10 mouse cellular contexts compared by ENCODE assay signal in the genomic region with DNA sequence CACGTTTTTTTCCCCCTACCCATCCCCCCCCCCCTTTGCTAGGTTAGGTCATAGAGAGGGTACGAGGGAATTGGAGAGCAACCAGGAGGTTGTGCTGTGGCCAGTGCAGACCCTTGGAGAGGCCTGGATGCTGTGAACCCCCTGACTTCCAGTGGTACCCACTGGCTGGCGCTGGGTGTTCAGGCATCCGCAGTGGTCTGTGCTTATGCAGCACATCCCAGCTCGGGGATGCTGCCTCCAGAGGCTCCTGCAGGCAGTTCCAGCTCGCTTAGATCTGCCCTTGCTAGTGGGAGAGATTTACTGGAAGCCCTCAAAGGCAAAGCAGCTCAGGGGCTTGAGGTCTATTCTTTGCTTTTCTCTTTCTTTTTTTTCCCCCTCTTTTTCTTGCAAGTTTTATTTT. TPM values are rescaled to one million over a fixed set of nuclear protein-coding genes. Genes with fewer than 3 reads are reported as not detected.
A peak's percentile ranks its signal among the peaks of the same experiment; 100 is the strongest.
DNase-seq lines count a peak whose midpoint lies in the region; ATAC-seq and TF ChIP-seq lines count a peak whose summit lies in the region.
"Had no signal": no experiment of that assay in that cellular context is flagged by ENCODE, and none has a peak within 500 bp of the region (broad histone marks: within the 10 kb centered on the region; RNA-seq: fewer than 3 reads in every experiment).

No protein-coding gene starts in this region.

- H3K36me3 ChIP-seq in liver, embryonic 14.5 days (replicated peaks; ENCODE audit: control insufficient read depth, insufficient read depth, low read depth): no peaks in the 10 kb centered on the region
- no peaks in the 10 kb centered on the region for H3K36me3 ChIP-seq in liver, embryonic 12.5 days
- H3K36me3 ChIP-seq in embryonic facial prominence, embryonic 14.5 days (ENCODE audit: control insufficient read depth, insufficient read depth, low read length): no peaks in the 10 kb centered on the region
- no peaks in the 10 kb centered on the region for H3K36me3 ChIP-seq in forebrain, postnatal 0 days (ENCODE audit: insufficient read depth)
- no peaks in the 10 kb centered on the region; the same call in 1 of the 2 replicates for H3K36me3 ChIP-seq in neural tube, embryonic 12.5 days
- H3K36me3 ChIP-seq: liver, embryonic 15.5 days had no signal

- no peaks in the 10 kb centered on the region for H3K9me3 ChIP-seq in liver, embryonic 14.5 days (ENCODE audit: control insufficient read depth, low read length)
- no peaks in the 10 kb centered on the region for H3K9me3 ChIP-seq in liver, embryonic 12.5 days (replicated peaks)
- no peaks in the 10 kb centered on the region for H3K9me3 ChIP-seq in embryonic facial prominence, embryonic 14.5 days (ENCODE audit: control insufficient read depth, low read length)
- H3K9me3 ChIP-seq in forebrain, postnatal 0 days (ENCODE audit: low read length): no peaks in the 10 kb centered on the region
- H3K9me3 ChIP-seq in neural tube, embryonic 12.5 days: no peaks in the 10 kb centered on the region
- H3K9me3 ChIP-seq: liver, embryonic 15.5 days had no signal

- no peak for ATAC-seq in liver, embryonic 14.5 days (ENCODE audit: insufficient read depth)
- no peak for ATAC-seq in liver, embryonic 12.5 days
- ATAC-seq in embryonic facial prominence, embryonic 14.5 days (ENCODE audit: low read depth): peak; percentile 71; the same call in 1 of the 2 replicates
- peak; percentile 92 for ATAC-seq in forebrain, postnatal 0 days
- peak; percentile 72 for ATAC-seq in neural tube, embryonic 12.5 days (ENCODE audit: low FRiP score, low read depth)
- no peak for ATAC-seq in megakaryocyte progenitor cell, adult 5-6 weeks (replicated peaks; ENCODE audit: poor library complexity)

- no peak overlapping the region for H3K4me3 ChIP-seq in liver, embryonic 14.5 days (ENCODE audit: insufficient read depth in 1 of 2, low read depth in 2 of 2, low read length in 2 of 2)
- no peak overlapping the region for H3K4me3 ChIP-seq in liver, embryonic 12.5 days
- H3K4me3 ChIP-seq in embryonic facial prominence, embryonic 14.5 days (ENCODE audit: low read depth, low read length): no peak overlapping the region
- no peak overlapping the region for H3K4me3 ChIP-seq in forebrain, postnatal 0 days (ENCODE audit: low read depth, low read length)
- H3K4me3 ChIP-seq in neural tube, embryonic 12.5 days: no peak overlapping the region
- H3K4me3 ChIP-seq: liver, embryonic 15.5 days had no signal

- no peaks in the 10 kb centered on the region; a peak in 1 of 4 replicates for H3K4me1 ChIP-seq in liver, embryonic 14.5 days (replicated peaks; ENCODE audit: control insufficient read depth in 2 of 2, insufficient read depth in 2 of 2, low read length in 1 of 2)
- no peaks in the 10 kb centered on the region for H3K4me1 ChIP-seq in liver, embryonic 12.5 days
- H3K4me1 ChIP-seq in embryonic facial prominence, embryonic 14.5 days (ENCODE audit: control insufficient read depth, insufficient read depth, low read length): no peaks in the 10 kb centered on the region
- H3K4me1 ChIP-seq in forebrain, postnatal 0 days (ENCODE audit: insufficient read depth): no peaks in the 10 kb centered on the region; the same call in 1 of the 2 replicates
- peaks cover 46% of the 10 kb centered on the region for H3K4me1 ChIP-seq in neural tube, embryonic 12.5 days
- H3K4me1 ChIP-seq: liver, embryonic 15.5 days had no signal

- TF ChIP-seq CTCF in liver, embryonic 14.5 days (IDR thresholded peaks at IDR 0.05; ENCODE audit: low read depth): peak; percentile 10; the same call in 1 of the 2 replicates
- TF ChIP-seq CTCF in forebrain, postnatal 0 days (IDR thresholded peaks at IDR 0.05; ENCODE audit: low read depth): peak; percentile 72

- no peak overlapping the region for H3K9ac ChIP-seq in liver, embryonic 14.5 days (replicated peaks)
- H3K9ac ChIP-seq in liver, embryonic 12.5 days: no peak overlapping the region
- no peak overlapping the region for H3K9ac ChIP-seq in embryonic facial prominence, embryonic 14.5 days (ENCODE audit: low read depth, low read length)
- no peak overlapping the region for H3K9ac ChIP-seq in forebrain, postnatal 0 days
- H3K9ac ChIP-seq in neural tube, embryonic 12.5 days: no peak overlapping the region
- H3K9ac ChIP-seq: liver, embryonic 15.5 days had no signal

- H3K4me2 ChIP-seq in liver, embryonic 14.5 days (ENCODE audit: low read depth): no peak overlapping the region
- no peak overlapping the region for H3K4me2 ChIP-seq in liver, embryonic 12.5 days
- no peak overlapping the region for H3K4me2 ChIP-seq in embryonic facial prominence, embryonic 14.5 days (ENCODE audit: low read depth, low read length)
- no peak overlapping the region for H3K4me2 ChIP-seq in forebrain, postnatal 0 days (ENCODE audit: low read depth)
- no peak overlapping the region for H3K4me2 ChIP-seq in neural tube, embryonic 12.5 days (replicated peaks)
- H3K4me2 ChIP-seq: liver, embryonic 15.5 days had no signal

- TF ChIP-seq EP300 in liver, embryonic 14.5 days (IDR thresholded peaks at IDR 0.05; ENCODE audit: low read depth): no peak

- H3K27me3 ChIP-seq in liver, embryonic 14.5 days (ENCODE audit: control insufficient read depth, insufficient read depth, low read length): no peaks in the 10 kb centered on the region
- no peaks in the 10 kb centered on the region for H3K27me3 ChIP-seq in liver, embryonic 12.5 days (replicated peaks)
- no peaks in the 10 kb centered on the region for H3K27me3 ChIP-seq in embryonic facial prominence, embryonic 14.5 days (replicated peaks; ENCODE audit: control insufficient read depth, insufficient read depth, low read length)
- no peaks in the 10 kb centered on the region for H3K27me3 ChIP-seq in forebrain, postnatal 0 days (ENCODE audit: insufficient read depth, low read length)
- no peaks in the 10 kb centered on the region for H3K27me3 ChIP-seq in neural tube, embryonic 12.5 days (replicated peaks)
- H3K27me3 ChIP-seq: liver, embryonic 15.5 days had no signal

- H3K27ac ChIP-seq in liver, embryonic 14.5 days: no peak overlapping the region
- H3K27ac ChIP-seq in liver, embryonic 12.5 days: no peak overlapping the region
- H3K27ac ChIP-seq in embryonic facial prominence, embryonic 14.5 days (replicated peaks; ENCODE audit: low read depth, low read length): no peak overlapping the region
- peak overlapping the region; percentile 6; the same call in 1 of the 2 replicates for H3K27ac ChIP-seq in forebrain, postnatal 0 days (ENCODE audit: low read depth, low read length)
- H3K27ac ChIP-seq in neural tube, embryonic 12.5 days: no peak overlapping the region
- H3K27ac ChIP-seq: liver, embryonic 15.5 days had no signal

- 42% methylated on average over 5 of the region's 6 CpGs for WGBS in liver, embryonic 14.5 days (ENCODE audit: insufficient replicate concordance)
- WGBS in liver, embryonic 12.5 days (ENCODE audit: insufficient replicate concordance): 56% methylated on average over 6 of the region's 6 CpGs
- WGBS in embryonic facial prominence, embryonic 14.5 days: 39% methylated on average over 6 of the region's 6 CpGs
- 28% methylated on average over 6 of the region's 6 CpGs for WGBS in forebrain, postnatal 0 days
- 27% methylated on average over 6 of the region's 6 CpGs for WGBS in neural tube, embryonic 12.5 days

- no peak for DNase-seq in liver, embryonic 14.5 days (ENCODE audit: low read depth in 3 of 3, low spot score in 3 of 3)
- no peak for DNase-seq in embryonic facial prominence, embryonic 14.5 days (ENCODE audit: low spot score)
- DNase-seq in forebrain, postnatal 0 days: no peak
- DNase-seq in ovary, adult 18-20 months (ENCODE audit: low spot score): no peak
- DNase-seq: kidney, adult 8-10 months; thymus, postnatal 36 days had no signal

RNA-seq across cellular contexts. Expression of a gene that starts 19.3 kb away (rescaled TPM):
- polyA plus RNA-seq in liver, embryonic 14.5 days (2012; rRNA removed): 0.40 and 0.48 TPM in 2 replicates
- polyA plus RNA-seq in liver, embryonic 14.5 days (2014; fragmentation: Nextera tagmentation; extraction: Ambion mirVana): 0.33 and 0.34 TPM in 2 replicates
- polyA plus RNA-seq in liver, embryonic 12.5 days (2016; fragmentation: Nextera tagmentation; extraction: Ambion mirVana): 1.2 and 1.5 TPM in 2 replicates
- polyA plus RNA-seq in embryonic facial prominence, embryonic 14.5 days (2014; fragmentation: Nextera tagmentation; extraction: Ambion mirVana): 9.3 and 12.0 TPM in 2 replicates
- 32.2 and 37.8 TPM in 2 replicates for total RNA-seq in forebrain, postnatal 0 days (2014; rRNA removed)
- 15.6 and 18.0 TPM in 2 replicates for polyA plus RNA-seq in forebrain, postnatal 0 days (2015; fragmentation: Nextera tagmentation; extraction: Ambion mirVana)
- 26.2 and 29.8 TPM in 2 replicates for polyA plus RNA-seq in neural tube, embryonic 12.5 days (2016; fragmentation: Nextera tagmentation; extraction: Ambion mirVana)
- total RNA-seq in megakaryocyte progenitor cell, adult 5-6 weeks (2015): 0.02 and 0.24 TPM in 2 replicates
- total RNA-seq in megakaryocyte progenitor cell, adult 5-6 weeks (2017): 0.27 TPM in 1 of 2 replicates, not detected in the other

Comparison
In these comparisons a context has a peak if more than half of its experiments do, and no peak if none do; other contexts are left out.
1. ATAC-seq: peak in embryonic facial prominence, embryonic 14.5 days (single experiment), forebrain, postnatal 0 days (single experiment) and neural tube, embryonic 12.5 days (single experiment); none in liver, embryonic 14.5 days (single experiment), liver, embryonic 12.5 days (single experiment) and megakaryocyte progenitor cell, adult 5-6 weeks (single experiment).